Mouse (Mus musculus) bone marrow, adult 2 months (tissue): ENCODE data around the gene Abhd6.

Experiments
- CTCF ChIP-seq: fragments of 200-500 bp; IDR thresholded peaks from 2 replicates; pipeline ENCODE4 v1.5.1; 2011; ENCODE audit warnings: low read length, control low read depth; ENCODE audit not compliant: control insufficient read depth, insufficient read depth
- POLR2A ChIP-seq: fragments of 200-500 bp; IDR thresholded peaks from 2 replicates; pipeline ENCODE4 v1.6.1; 2011; ENCODE audit warnings: low read depth, mild to moderate bottlenecking, control low read depth, low read length, borderline replicate concordance; ENCODE audit not compliant: control insufficient read depth

DNA sequence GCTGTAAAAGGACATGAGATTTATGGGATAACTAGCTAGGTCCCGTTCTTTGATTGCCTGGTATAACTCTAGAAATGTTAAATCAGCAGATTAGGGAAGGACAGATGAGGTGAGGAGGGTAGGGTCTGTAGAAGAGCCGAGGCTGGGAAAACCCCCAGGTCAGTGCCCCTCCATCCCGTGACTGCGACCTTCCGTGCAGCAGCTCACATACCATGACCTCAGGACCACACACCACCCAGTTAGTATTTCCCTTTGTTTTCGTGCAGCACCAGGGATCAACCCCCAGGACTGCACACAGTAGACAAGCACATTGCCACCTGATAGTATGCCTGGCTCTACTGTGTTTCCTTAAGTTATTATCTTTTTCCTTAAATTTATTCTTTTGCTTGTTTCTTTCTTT is 21.8 kb downstream of the Abhd6 start:
- TF ChIP-seq CTCF (no peak), POLR2A (no peak)
